Mouse (Mus musculus): Measurements from ENCODE around the gene Safb. TPM values are rescaled to one million over a fixed set of nuclear protein-coding genes. Genes with fewer than 3 reads are reported as not detected.

Gene Safb
- 30.5 and 36.2 TPM in 2 replicates for polyA plus RNA-seq (2012; rRNA removed)

DNA sequence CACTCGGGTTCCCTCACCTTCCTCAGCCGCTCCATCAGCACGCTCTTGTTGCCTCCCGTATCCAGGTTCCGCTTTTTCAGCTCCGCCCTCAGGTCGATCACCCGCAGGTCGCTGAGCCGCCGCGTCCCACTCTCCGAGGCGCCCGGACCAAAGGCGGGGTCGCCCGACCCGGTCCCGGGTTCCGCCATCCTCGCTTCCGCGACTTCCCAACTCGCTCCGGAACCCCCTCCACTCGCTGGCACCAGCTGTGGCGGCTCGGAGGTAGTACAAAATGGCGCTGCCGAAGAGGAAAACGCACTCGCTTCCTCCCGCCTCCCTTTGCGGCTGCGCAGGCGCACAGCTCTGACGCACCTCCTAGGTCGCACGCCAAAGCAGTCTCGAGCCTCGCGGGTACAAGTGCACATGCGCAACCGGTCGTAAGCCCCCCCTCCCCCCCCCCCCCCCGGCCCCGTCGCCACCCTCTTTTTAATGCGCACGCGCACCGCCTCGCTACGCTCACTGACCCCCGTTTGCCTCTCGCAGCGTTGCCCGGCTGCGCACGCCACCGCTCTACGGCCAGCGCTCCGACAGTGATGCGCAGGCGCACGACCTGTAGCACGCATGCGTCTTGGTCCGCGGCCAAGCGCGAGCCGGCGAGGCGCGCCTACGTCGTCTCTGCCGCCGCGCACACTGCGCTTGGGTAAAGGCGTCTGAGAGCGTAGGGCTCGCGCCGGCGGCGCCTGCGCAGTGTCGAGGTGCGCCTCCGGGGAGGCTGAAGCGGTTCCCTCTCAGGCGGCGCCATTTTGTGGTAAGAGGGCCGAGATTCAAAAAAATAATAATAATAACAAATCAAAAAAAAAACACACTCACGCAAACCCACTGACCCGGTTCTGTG lies at the start of gene Safb, which contains the start of gene Safb2:
TSS of gene Safb (plus strand) at position 569 of the 874 bp plus-strand sequence.
TSS of gene Safb2 (minus strand) at position 329 of the 874 bp plus-strand sequence.

DNA sequence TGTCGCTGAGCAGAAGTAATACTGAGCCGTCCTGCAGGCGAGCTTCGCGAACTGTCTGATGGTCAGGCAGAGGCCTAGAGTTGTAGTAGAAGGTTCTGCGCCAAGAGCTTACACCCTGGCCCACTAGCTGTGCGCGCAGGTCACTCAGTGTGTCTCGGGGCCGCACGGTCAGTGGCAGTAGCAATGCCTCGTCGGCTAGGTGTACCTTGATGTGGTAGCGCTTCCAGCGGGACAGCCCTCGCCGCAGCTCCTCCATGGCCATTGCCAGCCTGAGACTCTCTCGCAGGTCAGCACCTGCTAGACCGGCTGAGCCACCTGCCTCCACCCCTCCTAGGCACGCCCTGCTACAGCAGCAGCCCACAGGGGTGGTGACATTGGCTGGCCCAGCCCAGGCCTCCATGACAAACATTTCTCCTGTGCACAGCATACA lies 30.5 kb upstream of the Safb start, which contains the start of gene Gm20219:
TSS of gene Gm20219 (minus strand) at position 266 of the 430 bp plus-strand sequence.

GRCm38 (mm10) chr17:56609452-56610171 lies 25.0 kb downstream of the Safb start, which contains the start of gene 2410015M20Rik:
Gene 2410015M20Rik (minus strand): TSS chr17:56609771.

DNA sequence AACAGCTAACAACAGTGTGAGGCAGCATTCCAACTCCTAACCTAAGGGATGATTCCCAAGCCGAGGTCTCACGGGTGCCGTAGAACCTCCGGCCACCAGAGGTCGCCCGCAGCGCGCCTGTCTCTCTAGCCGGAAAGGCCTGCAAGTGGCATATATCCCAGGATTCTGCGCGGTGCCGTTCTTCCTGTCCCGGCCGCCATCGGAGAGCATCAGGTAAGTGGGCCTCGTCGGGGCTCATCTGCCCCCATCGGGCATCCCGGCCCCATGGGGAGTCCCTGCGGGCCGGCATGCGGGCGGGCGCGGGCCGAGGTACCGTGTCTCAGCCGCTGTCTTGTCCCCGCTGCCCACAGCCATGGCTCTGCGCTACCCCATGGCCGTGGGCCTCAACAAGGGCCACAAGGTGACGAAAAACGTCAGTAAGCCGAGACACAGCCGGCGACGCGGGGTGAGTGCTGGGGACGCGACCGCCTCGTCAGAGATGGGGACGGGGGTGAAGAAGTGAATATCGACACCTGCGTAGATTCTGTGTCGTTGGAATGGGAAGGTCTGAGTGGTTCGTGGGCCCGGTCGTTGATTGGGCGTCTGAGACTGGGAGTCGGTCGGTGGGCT lies 28.7 kb downstream of the Safb start, which contains the start of gene Rpl36:
TSS of gene Rpl36 (plus strand) at position 181 of the 609 bp plus-strand sequence.

DNA sequence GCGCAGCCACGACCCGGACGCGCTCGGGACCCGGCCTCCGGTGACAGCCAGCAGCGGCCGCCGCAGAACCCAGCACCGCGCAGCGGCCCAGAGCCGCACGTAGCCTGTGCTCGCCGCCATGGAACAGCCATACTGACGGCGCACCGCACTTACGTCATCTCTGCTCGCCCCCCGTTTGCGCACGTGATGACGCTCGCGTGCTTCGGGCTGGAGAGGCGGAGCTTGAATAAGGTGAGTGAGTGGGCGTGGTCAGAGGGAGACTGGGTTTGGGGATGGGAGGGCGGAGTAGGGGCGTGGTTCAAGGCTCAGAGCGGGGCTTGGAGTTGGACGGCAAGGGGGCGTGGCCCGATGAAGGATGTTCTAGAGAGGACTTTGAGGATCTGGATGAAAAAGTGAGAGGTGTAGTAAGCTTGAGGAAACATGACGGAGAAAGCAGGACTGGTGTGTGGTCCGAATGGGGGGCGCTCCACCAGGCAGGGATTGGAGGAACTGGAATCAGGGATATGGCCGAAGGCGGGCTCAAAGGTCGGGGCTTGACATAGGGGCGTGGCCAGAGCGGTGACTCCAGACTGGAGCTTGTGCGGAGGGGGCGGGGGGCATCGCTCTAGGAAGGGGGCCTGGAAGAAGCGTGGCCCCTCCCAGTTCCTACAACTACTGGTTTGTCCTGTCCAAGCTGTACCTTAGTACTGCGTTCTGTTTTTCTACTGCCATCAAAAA lies 42.3 kb downstream of the Safb start, which contains the start of gene Lonp1:
TSS of gene Lonp1 (minus strand) at position 134 of the 717 bp plus-strand sequence.

DNA sequence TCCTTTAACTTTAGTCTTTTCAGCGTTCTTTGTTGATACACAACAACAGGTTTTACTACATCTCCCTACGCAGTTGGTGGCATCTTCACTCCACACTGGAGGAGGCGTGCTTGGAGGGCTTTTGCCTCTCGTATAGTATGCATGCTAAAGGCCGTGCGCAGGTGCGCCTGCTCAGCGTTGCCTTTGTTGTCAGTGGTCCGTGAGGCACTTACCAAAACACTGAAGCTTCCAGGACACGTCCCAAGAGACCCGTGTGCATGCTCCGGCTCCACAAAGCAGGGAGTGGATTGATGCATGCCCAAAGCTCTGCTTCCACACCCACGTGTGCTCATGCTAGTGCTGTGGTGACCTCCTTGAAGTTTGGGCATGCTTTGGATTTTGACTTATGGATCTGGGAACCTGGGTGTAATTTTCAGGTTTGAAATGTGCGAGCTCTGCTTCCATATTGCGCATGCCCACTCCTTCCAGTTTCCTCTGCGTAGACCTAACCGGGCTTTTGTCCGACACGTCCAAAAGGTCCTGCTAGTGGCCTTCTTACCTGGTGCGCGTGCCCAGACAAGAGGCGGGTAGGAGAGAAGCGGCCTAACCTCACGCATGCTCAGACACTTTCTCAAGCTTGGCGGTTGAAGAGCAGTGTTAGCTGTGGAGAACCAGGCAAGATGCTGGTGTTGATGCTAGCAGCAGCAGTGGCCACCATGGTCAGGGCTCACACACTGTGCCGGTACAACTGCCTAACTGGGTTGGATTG lies 43.1 kb downstream of the Safb start, which contains the start of gene Catsperd:
TSS of gene Catsperd (plus strand) at position 614 of the 748 bp plus-strand sequence.

Other genes starting within 250 kb of the Safb start
- 15.9 and 17.3 TPM in 2 replicates for gene Ptprs, start 108.3 kb upstream of the Safb start, polyA plus RNA-seq (2012; rRNA removed)
- not detected in 2 replicates for gene Znrf4, start 72.4 kb upstream of the Safb start, polyA plus RNA-seq (2012; rRNA removed)
- gene Gm20219, start 30.4 kb upstream of the Safb start, polyA plus RNA-seq (2012; rRNA removed) = 0.30 and 0.31 TPM in 2 replicates
- 26.2 and 32.8 TPM in 2 replicates for gene Safb2, start 240 bp upstream of the Safb start, polyA plus RNA-seq (2012; rRNA removed)
- 112 and 130 TPM in 2 replicates for gene 2410015M20Rik, start 24.9 kb downstream of the Safb start, polyA plus RNA-seq (2012; rRNA removed)
- gene Rpl36, start 28.6 kb downstream of the Safb start, polyA plus RNA-seq (2012; rRNA removed) = 2,016 and 2,146 TPM in 2 replicates
- 49.0 and 55.3 TPM in 2 replicates for gene Lonp1, start 42.1 kb downstream of the Safb start, polyA plus RNA-seq (2012; rRNA removed)
- 0.78 and 0.80 TPM in 2 replicates for gene Catsperd, start 43.3 kb downstream of the Safb start, polyA plus RNA-seq (2012; rRNA removed)
- 29.8 and 33.2 TPM in 2 replicates for gene Ranbp3, start 88.5 kb downstream of the Safb start, polyA plus RNA-seq (2012; rRNA removed)
- 126 and 130 TPM in 2 replicates for gene Ndufa11, start 132.9 kb downstream of the Safb start, polyA plus RNA-seq (2012; rRNA removed)
- gene Vmac, start 133.2 kb downstream of the Safb start, polyA plus RNA-seq (2012; rRNA removed) = 3.6 and 3.7 TPM in 2 replicates
- 1.1 and 1.3 TPM in 2 replicates for gene Nrtn, start 172.7 kb downstream of the Safb start, polyA plus RNA-seq (2012; rRNA removed)
- gene Dus3l, start 179.9 kb downstream of the Safb start, polyA plus RNA-seq (2012; rRNA removed) = 13.6 and 16.6 TPM in 2 replicates
- 0.54 and 0.63 TPM in 2 replicates for gene Prr22, start 185.4 kb downstream of the Safb start, polyA plus RNA-seq (2012; rRNA removed)
- 4.3 and 5.1 TPM in 2 replicates for gene Rfx2, start 246.2 kb downstream of the Safb start, polyA plus RNA-seq (2012; rRNA removed)